Mouse (Mus musculus) splenic B cell, adult 2 months (primary cell): ENCODE measurements around the gene Trabd.

Experiments used
- DNase-seq: peaks from one replicate; pipeline ENCODE4 v3.0.0-alpha.2; 2011; ENCODE audit warnings: low read depth, low spot score
- H3K27me3 ChIP-seq: 2 replicates; pipeline ENCODE4 v1.6.1; 2012; ENCODE audit warnings: mild to moderate bottlenecking, low read length, moderate library complexity, mixed read lengths; ENCODE audit not compliant: control insufficient read depth, poor library complexity, insufficient read depth, severe bottlenecking
- H3K36me3 ChIP-seq: 2 replicates; pipeline ENCODE4 v1.6.1; 2012; ENCODE audit warnings: mild to moderate bottlenecking, low read length, moderate library complexity, mixed read lengths; ENCODE audit not compliant: control insufficient read depth, poor library complexity, insufficient read depth, severe bottlenecking

Trabd gene

DNA sequence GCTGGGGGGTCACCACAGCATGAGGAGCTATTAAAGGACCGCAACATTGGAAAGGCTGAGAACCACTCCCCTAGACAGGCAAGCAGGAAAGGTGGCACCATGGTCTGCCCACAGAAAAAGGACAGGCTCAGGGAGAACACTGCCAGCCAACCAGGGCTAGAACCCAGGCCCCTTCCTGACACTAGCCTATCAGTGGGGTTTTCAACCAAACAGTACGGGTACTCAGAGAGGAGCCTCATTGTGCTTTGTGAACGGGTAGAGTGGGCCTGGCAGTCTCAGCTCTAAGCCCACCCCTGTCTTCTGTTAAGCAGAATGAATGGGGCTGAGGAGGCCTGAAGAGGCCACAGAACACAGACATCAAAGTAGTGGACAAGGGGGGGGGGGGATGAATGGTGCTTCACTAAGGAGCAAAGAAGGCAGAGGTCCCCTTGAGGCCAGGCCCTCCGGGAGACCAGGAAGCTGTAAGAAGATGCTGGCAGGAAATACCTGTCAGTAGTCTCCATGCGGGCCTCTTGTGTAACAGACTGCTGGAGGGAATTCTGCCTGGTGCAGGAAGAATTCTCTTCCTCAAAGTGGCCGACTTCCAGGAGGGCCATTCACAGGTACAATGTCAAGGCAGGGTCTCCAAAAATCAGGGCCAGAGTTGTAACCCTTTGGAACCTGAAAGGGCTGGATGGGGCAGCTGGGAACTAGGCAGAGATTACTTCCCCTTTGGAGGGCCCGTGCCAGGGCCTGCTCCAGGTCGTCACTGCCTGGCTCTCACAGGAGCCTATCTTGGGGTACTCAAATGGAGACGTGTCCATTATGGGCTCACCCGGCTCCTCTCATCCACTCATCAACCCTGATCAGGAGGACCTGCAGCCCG is at the start of gene Trabd:
Gene Trabd, plus strand, starts transcription at position 512 of the 865 bp plus-strand sequence.
- H3K36me3 ChIP-seq = peaks cover 2% of the 10 kb centered on the region; the same call in 1 of the 2 replicates
- H3K27me3 ChIP-seq = no peaks in the 10 kb centered on the region
- no peak for DNase-seq

DNA sequence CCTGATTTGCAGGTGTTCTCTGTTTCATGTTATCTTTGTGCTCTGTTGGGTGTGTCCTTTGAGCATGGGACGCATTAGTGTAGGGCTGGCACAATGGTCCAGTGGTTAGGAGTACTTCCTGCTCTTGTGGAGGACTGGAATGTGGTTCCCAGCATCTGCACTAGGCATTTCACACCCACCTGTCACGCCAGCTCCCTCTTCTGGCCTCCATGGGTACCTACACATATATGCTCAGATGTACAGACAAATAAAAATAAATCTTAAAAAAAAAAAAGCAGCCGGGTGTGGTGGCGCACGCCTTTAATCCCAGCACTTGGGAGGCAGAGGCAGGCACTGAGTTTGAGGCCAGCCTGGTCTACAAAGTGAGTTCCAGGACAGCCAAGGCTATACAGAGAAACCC is 30.5 kb upstream of the Trabd start:
- no peaks in the 10 kb centered on the region for H3K36me3 ChIP-seq
- no peak for DNase-seq
- H3K27me3 ChIP-seq = no peaks in the 10 kb centered on the region

DNA sequence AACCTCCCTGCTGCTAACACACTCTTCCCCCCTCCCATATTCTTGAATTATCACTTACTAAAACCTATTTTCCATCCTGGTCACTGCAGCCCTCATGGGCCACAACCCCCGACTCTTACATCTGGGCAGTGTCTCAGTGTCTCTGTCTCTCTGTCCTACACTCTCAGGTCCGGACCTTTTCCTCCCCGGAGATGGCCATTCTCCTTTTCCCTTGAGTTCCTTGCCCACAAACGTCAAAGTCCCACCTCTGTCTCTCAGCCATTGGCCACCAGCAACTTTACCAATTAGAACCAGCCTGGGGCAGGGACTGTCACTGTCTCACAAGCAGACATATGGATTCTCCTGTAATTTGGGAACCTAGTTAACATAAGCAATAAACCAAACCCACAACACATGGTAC is 28.6 kb upstream of the Trabd start:
- H3K27me3 ChIP-seq = no peaks in the 10 kb centered on the region
- no peak for DNase-seq
- no peaks in the 10 kb centered on the region for H3K36me3 ChIP-seq

DNA sequence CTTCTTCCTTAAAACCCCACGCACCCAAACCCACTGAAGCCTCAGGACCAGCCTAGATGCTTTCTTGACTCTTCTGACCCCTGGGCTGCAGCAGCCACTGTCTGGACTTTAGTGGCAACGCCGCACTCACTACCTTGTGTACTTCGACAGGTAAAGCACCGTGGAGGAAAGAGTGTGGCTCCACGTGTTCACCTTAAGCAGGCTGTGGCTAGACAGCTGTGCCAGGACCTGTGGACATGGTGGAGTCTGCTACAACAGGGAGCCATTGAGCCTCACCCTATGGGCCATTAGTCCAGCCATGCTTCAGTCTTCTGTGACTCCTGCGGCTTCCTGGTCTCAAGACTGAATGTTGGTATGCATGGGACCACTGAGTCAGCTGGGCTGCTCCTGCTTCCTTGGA is 20.3 kb upstream of the Trabd start:
- Histone ChIP-seq H3K27me3 (peaks cover 2% of the 10 kb centered on the region; the same call in 1 of the 2 replicates), H3K36me3 (no peaks in the 10 kb centered on the region)
- no peak for DNase-seq

DNA sequence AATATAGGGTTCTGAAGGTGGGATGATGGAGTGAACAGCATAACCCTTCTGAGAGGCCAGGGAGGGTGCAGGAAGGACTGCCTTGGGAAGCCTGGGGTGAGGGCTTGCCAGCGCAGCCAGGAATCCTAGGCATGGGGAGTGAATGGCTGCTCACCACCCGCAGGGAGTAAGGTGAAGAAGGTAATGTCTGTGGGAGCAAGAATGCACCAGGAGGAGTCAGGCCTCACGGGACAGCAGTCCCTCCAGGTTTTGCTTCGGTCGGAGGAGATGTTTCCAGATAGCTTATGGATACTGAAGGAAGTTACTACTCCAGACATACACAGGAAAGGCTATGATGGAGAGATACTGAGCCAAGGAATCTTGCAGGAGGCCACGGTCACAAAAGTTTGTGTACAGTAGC is 16.2 kb upstream of the Trabd start:
- DNase-seq = no peak
- Histone ChIP-seq H3K27me3 (peaks cover 2% of the 10 kb centered on the region), H3K36me3 (no peaks in the 10 kb centered on the region)

DNA sequence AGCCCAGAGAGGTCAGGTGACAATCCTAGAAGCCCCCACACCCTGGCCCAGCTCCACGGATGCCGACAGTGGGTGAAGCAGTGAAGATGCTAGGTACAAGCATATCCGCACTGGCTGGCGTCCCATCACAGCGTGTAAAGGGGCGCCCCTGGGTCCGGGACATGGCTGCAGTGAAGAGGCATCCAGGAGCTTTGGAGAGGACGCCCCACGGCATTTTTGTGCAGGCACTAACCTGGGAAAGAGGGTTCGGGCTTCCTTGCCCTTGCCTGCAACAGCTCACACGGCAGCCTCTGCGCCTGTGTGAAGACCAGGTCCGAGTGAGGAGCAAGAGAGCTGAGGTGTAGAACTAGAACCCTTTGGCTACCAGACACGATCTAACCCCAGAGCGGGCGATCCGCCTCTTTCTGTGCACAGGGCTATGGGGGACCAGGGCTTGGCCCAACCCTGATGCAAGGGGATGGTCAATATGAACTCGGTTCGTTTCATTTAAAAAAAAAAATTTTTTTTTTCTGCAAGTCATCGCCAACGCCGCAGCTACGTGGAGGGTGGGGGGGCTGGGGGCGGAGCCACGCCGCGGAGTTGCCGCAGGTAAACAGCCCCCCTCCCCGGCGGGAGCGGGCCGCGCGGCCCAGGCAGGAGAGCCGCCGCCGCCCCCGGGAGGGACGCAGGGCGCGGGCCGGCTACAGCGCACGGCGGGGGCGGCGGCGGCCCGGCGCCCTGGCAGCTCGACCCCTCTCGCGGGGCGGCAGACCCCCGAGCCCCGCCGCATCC is 15.6 kb upstream of the Trabd start, which contains the start of gene Panx2:
Gene Panx2, plus strand, starts transcription at position 574 of the 771 bp plus-strand sequence.
- no peak for DNase-seq
- no peaks in the 10 kb centered on the region for H3K36me3 ChIP-seq
- H3K27me3 ChIP-seq = peaks cover 2% of the 10 kb centered on the region

DNA sequence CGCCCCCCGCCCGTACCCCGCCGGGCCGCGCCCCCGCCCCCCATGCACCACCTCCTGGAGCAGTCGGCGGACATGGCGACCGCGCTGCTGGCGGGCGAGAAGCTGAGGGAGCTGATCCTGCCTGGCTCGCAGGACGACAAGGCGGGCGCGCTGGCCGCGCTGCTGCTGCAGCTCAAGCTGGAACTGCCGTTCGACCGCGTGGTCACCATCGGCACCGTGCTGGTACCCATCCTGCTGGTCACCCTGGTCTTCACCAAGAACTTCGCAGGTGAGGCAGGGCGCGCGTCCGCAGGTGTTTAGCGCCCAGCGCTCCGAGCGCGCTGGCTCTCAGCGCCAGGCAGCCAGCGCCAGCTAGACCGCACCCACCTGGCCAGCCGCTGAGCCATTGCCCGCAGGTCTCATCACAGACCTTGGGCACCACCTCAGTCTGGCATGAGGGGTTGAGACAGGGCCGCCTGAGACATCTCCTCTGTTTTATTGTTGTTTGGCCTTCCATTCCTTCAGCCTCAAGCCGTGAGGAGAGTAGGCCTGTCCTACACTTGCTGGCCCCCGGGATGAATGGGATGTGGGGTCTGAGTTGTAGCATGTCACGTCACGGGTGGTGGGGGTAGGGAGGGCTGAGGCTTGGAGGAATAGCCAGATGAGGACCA is 14.8 kb upstream of the Trabd start:
- Histone ChIP-seq H3K27me3 (peaks cover 2% of the 10 kb centered on the region), H3K36me3 (no peaks in the 10 kb centered on the region)
- no peak for DNase-seq

DNA sequence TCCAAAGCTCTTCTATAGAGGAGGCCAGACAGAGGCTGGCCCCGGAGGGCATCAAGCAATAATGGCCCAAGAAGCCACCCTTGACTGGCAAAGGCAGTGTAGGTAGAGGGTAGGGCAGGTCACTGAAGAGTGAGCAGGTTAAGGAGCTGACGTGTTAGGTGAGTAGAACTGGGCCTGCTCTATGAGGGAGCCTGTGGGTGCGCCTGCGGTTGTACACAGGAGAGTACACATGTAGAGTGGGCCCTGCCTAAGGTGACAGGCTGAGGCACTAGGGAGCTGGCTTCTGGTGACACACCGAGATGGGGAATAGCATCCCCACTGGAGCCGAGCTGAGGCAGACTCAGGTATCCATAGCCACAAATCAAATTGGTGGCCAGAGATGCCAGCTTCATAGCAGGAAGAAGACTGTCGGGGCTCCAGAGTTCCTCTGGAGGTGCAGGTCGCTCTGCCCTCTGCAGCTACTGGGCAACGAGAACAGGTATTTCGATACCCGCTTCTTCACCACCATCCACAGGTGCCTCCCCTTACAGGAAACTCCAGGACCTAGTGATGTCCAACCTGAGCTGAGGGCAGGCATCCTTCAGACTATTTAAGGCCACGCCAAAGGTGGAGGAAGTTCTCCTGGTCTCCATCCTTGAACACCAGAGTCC is 14.0 kb upstream of the Trabd start:
- Histone ChIP-seq H3K27me3 (peaks cover 2% of the 10 kb centered on the region), H3K36me3 (no peaks in the 10 kb centered on the region)
- no peak for DNase-seq

DNA sequence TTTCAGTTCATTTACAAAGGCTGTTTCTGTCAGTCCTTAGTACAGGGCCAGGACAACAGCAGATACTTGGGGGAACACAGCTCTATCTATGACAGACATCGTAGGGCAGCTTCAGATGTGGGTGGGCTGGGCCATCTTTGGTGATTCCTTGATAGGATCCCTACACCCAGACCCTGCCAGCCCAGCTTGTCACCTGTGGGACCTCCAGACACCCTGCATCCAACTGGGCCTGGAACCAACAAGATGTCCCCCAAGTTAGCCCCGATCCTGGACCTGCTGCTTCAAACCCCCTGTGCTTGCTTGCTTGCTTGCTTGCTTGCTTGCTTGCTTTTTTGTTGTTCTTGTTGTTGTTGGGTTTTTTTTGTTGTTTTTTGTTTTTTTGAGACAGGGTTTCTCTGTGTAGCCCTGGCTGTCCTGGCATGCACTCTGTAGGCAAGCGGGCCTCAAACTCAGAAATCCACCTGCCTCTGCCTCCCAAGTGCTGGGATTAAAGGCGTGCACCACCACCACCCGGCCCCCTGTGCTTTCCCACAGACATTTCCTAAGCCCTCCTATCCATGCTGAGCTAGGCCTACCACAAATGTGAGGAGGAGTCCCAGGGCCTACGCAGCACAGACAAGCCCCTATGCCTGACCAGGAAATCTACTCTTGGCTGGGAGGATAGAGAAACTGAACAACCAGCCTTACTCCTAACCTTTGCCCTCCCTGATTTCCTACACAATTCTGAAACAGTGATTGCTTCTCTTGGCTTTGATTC is 13.0 kb upstream of the Trabd start:
- no peak for DNase-seq
- H3K27me3 ChIP-seq = peaks cover 2% of the 10 kb centered on the region
- no peaks in the 10 kb centered on the region for H3K36me3 ChIP-seq

DNA sequence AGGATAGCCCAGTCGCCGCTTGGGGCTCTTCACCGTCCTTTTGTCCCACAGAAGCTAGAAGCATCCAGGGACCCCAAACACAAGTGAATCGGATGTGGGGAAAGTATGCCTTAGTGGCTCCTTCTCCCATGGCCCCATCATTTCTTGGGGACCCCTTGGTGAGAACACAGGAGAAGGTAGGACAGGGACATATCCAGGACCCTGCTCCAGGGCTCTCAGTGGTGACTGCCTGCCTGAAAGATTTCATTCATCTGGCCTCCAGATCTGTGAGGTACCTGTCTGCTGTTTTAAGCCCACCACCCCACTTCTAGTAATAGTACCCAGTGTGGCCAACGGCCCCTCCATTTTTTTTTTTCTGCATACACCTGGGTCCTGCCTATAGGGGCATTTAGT is 12.4 kb upstream of the Trabd start:
- no peak for DNase-seq
- Histone ChIP-seq H3K27me3 (peaks cover 2% of the 10 kb centered on the region), H3K36me3 (no peaks in the 10 kb centered on the region)

DNA sequence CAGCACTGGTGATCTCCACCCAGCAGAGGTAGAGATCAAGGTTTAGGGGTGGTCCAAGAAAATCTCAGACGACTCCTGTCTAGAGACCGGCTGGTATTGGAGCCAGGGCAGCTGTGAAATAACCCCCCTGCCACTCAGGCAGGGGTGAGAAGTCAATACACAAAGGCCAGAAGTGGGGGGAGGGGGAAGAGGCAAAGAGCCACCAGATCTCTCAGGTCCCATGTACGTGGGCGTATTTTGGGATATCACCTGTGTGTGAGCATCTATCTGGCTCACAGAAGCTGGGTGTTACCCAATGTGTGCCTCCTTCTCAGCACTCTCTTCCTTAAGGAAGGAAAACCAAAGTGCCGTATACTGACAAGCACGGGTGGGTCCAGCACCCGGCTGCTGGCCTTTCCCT is 11.9 kb upstream of the Trabd start:
- Histone ChIP-seq H3K27me3 (peaks cover 2% of the 10 kb centered on the region), H3K36me3 (no peaks in the 10 kb centered on the region)
- DNase-seq = no peak

DNA sequence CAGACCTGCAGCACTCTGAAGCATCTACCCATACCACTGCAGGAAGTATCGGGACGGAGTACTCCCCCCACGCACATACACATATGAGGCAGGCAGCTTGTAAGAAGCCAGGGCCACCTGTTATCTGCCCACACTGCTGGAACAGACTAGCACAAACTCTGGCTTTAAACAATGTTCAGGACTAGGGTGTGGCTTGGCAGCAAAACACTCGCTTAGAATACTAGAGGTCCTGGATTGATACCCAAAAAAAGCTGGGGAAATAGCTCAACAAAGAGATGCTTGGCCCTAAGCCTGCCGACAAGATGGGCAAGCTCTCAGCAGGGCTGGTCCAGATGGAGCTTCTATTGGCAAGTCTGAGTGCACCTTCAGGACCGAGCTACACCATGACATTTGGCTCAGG is 11.4 kb upstream of the Trabd start:
- Histone ChIP-seq H3K36me3 (no peaks in the 10 kb centered on the region), H3K27me3 (peaks cover under 1% of the 10 kb centered on the region)
- no peak for DNase-seq

DNA sequence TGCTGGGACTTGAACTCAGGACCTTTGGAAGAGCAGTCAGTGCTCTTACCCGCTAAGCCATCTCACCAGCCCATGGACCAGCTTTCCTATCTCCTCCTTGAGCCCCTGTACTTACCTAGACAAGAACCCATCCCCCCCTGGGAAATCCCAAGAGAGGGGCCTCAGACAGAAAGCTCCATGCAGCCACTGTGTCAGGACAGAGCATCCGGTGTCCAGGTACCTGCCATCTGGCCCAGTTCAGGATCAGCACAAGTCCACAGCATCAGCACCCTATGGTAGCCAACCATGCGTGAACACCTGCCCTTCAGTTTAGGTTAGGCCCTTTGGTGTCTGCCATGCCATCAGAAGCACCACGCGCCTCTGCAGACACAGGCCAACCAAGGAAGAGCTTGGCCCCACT is 10.0 kb upstream of the Trabd start:
- no peaks in the 10 kb centered on the region; the same call in 1 of the 2 replicates for H3K27me3 ChIP-seq
- DNase-seq = no peak

DNA sequence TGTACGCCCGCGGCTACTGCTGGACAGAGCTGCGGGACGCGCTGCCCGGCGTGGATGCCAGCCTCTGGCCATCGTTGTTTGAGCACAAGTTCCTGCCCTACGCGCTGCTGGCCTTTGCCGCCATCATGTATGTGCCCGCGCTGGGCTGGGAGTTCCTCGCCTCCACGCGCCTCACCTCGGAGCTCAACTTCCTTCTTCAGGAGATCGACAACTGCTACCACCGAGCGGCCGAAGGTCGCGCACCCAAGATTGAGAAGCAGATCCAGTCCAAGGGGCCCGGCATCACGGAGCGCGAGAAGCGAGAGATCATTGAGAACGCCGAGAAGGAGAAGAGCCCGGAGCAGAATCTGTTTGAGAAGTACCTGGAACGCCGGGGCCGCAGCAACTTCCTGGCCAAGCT is 7.3 kb upstream of the Trabd start:
- Histone ChIP-seq H3K36me3 (no peaks in the 10 kb centered on the region), H3K27me3 (no peaks in the 10 kb centered on the region; the same call in 1 of the 2 replicates)
- peak; percentile 30 for DNase-seq

More for the DNA sequence above, 10.0 kb upstream of the Trabd start:
- H3K36me3 ChIP-seq = no peaks in the 10 kb centered on the region
